Mouse (Mus musculus) left cerebral cortex, postnatal 14 days (tissue): ENCODE measurements around the gene Ttc32. TPM values are rescaled to one million over a fixed set of nuclear protein-coding genes. Genes with fewer than 3 reads are reported as not detected.

Source experiments
- DNase-seq, 2 experiments: peaks; one replicate each; pipeline ENCODE4 v3.0.0; 2021 to 2022; ENCODE audit warnings: low spot score in 2 of 2, mixed read lengths in 1 of 2
- intact Hi-C: fragments of 180-260 bp; cut with DNase I; formaldehyde crosslinking; loops from one replicate; pipeline ENCODE4 v1.15.1; 2025
- total RNA-seq, 2 experiments: library from RNA; stranded (reverse); gene quantifications; 2 replicates each; pipeline ENCODE4 v1.2.3; 2021

Ttc32 gene
- total RNA-seq, 2 experiments from 2014 or later, result 3.1 to 4.3 TPM

DNA sequence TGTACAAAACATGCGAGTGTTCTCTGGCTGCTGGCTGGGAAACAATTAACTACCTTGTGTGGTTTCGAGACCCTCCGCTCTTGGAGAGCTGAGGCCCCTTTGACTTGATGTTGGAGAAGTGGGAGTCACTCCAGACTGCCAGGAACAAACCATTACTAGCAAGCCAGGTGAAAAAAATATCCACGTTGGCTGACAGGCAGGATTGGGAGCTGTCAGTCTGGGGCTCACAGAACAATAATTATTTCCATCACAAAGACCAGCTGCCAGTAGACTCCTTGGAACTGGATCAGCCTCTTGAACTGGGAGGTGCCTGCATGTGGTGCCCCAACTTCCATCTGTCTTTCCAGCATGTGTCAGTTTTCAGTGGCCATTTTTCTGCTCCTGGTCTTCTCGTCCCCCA, 12.5 kb downstream of the Ttc32 start:
- intact Hi-C loops, result no loop called here
- DNase-seq, result no peak

DNA sequence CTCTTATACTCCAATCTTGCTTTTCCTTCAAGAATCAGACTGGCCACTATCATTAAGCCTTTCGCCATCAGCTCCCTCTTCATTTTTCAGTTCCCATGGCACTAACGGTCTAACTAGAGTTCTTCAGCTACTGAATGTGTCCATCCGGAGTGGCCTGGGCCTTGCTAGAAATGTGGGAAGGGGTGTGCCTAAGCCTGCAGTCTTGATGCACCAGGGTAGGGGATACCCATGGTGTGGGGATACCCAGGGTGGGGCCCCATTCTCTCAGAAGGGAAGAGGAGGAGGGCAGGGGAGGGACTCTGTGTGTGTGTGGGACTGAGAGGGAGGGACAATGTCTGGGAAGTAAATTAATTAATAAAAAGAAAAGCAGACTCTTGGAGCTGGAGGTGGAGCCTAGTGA, 13.0 kb downstream of the Ttc32 start:
- no peak for DNase-seq
- intact Hi-C loops, result no loop called here

- DNase-seq, result no peak
- intact Hi-C loops, result no loop called here
Observed at GRCm38 (mm10) chr12:9044666-9045065, 14.9 kb downstream of the Ttc32 start.

- intact Hi-C loops, result no loop called here
- no peak for DNase-seq
Observed at GRCm38 (mm10) chr12:9046674-9047073, 16.9 kb downstream of the Ttc32 start.

GRCm38 (mm10) chr12:9048090-9048489, 18.3 kb downstream of the Ttc32 start:
- no peak for DNase-seq
- intact Hi-C loops, result no loop called here

DNA sequence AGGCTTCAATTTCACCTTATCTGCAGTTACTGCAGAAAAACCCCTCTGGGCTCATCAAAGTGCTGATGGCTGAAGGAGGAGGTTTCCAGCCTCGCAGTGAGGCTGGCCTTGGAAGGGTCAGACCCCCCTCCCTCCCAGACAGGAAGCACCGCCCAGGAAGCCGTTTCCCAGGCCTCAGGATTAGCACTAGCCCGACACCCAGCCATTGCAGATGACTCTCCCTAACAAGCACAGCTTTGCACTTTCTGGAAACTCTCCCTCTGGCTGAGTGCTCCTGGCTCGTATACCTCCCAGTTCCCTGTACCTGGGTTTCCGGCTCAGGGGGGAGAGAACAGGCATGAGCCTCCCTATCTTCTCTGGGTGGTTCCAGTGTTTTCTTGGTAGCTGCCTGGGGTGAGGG, 21.0 kb downstream of the Ttc32 start:
- intact Hi-C loops, result loop anchor here (5.0 kb wide), 1 partner anchor 516 kb away; no protein-coding TSS in a partner anchor
- DNase-seq, result no peak

DNA sequence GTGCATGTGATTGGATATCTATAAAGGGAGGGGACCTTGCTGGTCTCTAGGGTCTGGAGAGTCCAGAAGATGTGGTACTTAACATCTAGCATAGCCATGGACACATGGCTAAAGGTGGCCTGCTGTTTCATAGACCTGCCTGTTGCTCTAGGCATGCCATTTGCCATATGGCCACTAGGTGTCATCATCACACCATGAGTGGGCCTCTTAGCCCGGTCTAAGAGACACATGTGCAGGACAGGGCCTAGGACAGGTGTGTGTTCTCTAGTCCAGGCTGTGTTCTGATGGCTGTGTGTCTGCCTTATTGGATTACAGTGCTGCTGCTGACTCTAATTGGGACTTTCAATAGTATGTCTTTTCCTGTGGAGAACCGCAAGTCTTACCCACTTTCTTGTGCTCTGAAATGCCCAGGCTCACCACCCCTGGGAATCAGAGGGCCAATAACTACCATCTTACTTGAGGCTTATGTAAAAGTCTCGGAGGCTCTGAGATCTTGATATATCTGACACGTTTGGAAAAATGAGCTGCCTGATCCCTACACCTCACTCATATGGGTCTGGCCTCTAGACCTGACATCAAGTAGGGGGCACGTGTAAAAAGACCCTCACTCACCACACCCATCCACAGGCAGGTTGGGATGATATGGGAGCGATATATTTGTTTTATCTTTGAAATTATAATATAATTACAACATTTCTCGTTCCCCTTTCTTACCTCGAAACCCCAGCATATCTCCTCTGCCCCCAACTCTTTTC, 22.5 kb downstream of the Ttc32 start:
- intact Hi-C loops, result loop anchor here (1.0 to 5.0 kb wide), 5 partner anchors 515 to 1537 kb away; no protein-coding TSS in a partner anchor
- peak; percentile 73 to 86 for DNase-seq

- intact Hi-C loops, result loop anchor here (2.0 to 5.0 kb wide), 2 partner anchors 514 to 1483 kb away; no protein-coding TSS in a partner anchor
- DNase-seq, result no peak
Observed at GRCm38 (mm10) chr12:9053345-9053744, 23.5 kb downstream of the Ttc32 start.

DNA sequence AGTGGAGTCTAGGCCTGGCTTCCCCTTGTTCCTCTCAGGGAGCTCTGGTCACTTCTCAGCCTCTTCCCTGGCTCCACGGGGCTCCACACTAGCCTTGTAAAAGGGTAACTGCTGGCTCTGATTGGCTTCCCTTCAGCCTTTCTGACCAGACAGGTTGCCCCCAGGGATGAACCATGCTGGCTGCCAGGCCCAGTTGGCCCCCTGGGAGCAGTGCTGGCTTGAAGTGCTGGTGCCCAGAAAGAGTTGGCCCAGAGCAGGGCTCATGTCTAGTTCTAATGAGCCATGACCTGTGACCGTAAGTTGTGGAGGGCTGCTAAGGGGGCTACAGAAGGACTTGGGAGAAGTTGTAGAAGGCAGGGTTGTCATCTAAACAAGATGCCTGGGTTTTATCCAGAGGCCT, 24.2 kb downstream of the Ttc32 start:
- no peak for DNase-seq
- intact Hi-C loops, result loop anchor here (5.0 kb wide), 1 partner anchor 513 kb away; no protein-coding TSS in a partner anchor

- DNase-seq, result no peak
- intact Hi-C loops, result no loop called here
Observed at GRCm38 (mm10) chr12:9055269-9055668, 25.5 kb downstream of the Ttc32 start.

GRCm38 (mm10) chr12:9059502-9059901, 29.7 kb downstream of the Ttc32 start:
- intact Hi-C loops, result no loop called here
- no peak for DNase-seq

- DNase-seq, result no peak
- intact Hi-C loops, result no loop called here
Observed at GRCm38 (mm10) chr12:9059965-9060364, 30.2 kb downstream of the Ttc32 start.

- intact Hi-C loops, result no loop called here
- DNase-seq, result no peak
Observed at GRCm38 (mm10) chr12:9063611-9064010, 33.8 kb downstream of the Ttc32 start.

- intact Hi-C loops, result no loop called here
- DNase-seq, result no peak
Observed at GRCm38 (mm10) chr12:9071058-9071457, 41.3 kb downstream of the Ttc32 start.

DNA sequence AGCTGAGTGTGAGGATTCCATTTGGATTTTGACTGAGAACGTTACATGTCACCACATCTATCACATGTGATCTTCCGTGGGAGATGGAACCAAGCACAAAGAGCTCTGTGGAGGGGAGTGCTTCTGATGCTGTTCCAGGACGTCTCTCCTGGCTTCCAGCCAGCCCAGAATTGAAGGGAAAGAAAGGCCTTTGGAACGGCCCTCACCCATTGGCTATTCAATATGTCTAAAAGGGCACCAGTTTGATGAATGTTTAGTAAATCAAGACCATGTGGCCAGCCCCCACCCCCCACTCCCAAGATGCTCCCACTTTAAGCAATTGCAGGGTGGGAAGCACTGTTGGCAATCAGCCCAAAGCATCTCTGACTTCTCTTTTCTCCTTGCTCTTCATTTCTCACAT, 41.7 kb downstream of the Ttc32 start:
- intact Hi-C loops, result no loop called here

DNA sequence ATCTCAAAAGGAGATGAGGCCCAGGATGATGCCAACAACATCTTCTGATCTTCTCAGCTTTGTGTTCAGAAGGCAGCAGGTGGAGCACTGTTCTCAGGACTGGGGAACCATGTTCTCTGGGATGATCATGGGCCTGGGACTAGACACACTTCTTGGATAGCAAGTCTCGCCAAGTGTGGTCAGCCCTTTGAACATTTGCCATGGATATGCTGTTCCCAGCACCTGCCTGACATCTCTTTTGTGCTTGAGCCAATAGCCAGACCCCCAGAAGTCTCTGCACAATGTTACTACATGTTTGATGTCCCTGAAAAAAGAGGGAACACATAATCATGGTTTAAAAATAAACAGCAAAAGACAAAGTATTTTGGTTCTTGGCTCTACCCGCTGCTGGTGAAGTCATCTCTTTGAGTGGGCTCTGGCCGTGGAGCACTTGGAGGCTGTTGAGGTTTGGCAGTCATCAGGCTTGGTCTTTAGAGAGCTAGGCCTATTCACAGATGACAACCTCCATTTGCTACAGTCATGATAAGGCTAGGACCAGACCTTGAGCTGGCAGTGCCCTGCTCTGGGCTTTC, 47.8 kb downstream of the Ttc32 start:
- DNase-seq, result no peak
- intact Hi-C loops, result no loop called here

More for the DNA sequence above, 41.7 kb downstream of the Ttc32 start:
- no peak for DNase-seq

GRCm38 (mm10) chr12:9090226-9090625, 60.4 kb downstream of the Ttc32 start:
- DNase-seq, result no peak
- intact Hi-C loops, result no loop called here
